Mouse (Mus musculus) E14TG2a.4 (cell line): Measurements from ENCODE around the gene 2300002M23Rik.

Experiments used
- CTCF ChIP-seq: conservative IDR thresholded peaks from 2 replicates; pipeline ENCODE4 v1.5.1; 2014; ENCODE audit warnings: low read length
- NANOG ChIP-seq: IDR thresholded peaks from 2 replicates; pipeline ENCODE4 v1.6.1; 2014; ENCODE audit warnings: borderline replicate concordance, low read length, mixed read lengths

- TF ChIP-seq CTCF (no peak), NANOG (no peak)
Measured at GRCm38 (mm10) chr17:35601736-35602354, 34.6 kb downstream of the 2300002M23Rik start.
